Mouse (Mus musculus) neural tube, embryonic 13.5 days (tissue): ENCODE measurements around the gene Hdac7. TPM values are rescaled to one million over a fixed set of nuclear protein-coding genes. Genes with fewer than 3 reads are reported as not detected.

ENCODE experiments used
- ATAC-seq: fragments of 200-750 bp; cut with Nextera tagmentation; 2 replicates; pipeline ENCODE4 v1.8.0; 2017; ENCODE audit warnings: low read depth, mild to moderate bottlenecking, moderate TSS enrichment, moderate library complexity
- H3K27ac ChIP-seq: fragments of 300-500 bp; sonication (generic); replicated peaks from 2 replicates; pipeline ENCODE4 v1.5.1; 2015; ENCODE audit warnings: moderate library complexity, mild to moderate bottlenecking, inconsistent platforms
- H3K27me3 ChIP-seq: fragments of 300-500 bp; sonication (generic); 2 replicates; pipeline ENCODE4 v1.6.1; 2015; ENCODE audit warnings: mild to moderate bottlenecking, inconsistent platforms
- H3K36me3 ChIP-seq: fragments of 300-500 bp; sonication (generic); 2 replicates; pipeline ENCODE4 v1.6.1; 2015; ENCODE audit warnings: mild to moderate bottlenecking, inconsistent platforms
- H3K4me1 ChIP-seq: fragments of 300-500 bp; sonication (generic); replicated peaks from 2 replicates; pipeline ENCODE4 v1.6.1; 2015; ENCODE audit warnings: inconsistent platforms
- H3K4me2 ChIP-seq: fragments of 300-500 bp; sonication (generic); 2 replicates; pipeline ENCODE4 v1.6.1; 2015; ENCODE audit warnings: inconsistent platforms, mild to moderate bottlenecking, moderate library complexity
- H3K4me3 ChIP-seq: fragments of 300-500 bp; sonication (generic); 2 replicates; pipeline ENCODE4 v1.5.1; 2015; ENCODE audit warnings: mild to moderate bottlenecking, inconsistent platforms
- H3K9ac ChIP-seq: fragments of 300-500 bp; sonication (generic); 2 replicates; pipeline ENCODE4 v1.6.1; 2015; ENCODE audit warnings: moderate library complexity, mild to moderate bottlenecking, inconsistent platforms
- H3K9me3 ChIP-seq: fragments of 300-500 bp; sonication (generic); 2 replicates; pipeline ENCODE4 v1.6.1; 2016; ENCODE audit warnings: inconsistent platforms
- WGBS: fragments of 180-500 bp; shearing (Covaris S2); methylation state at CpG from one replicate; pipeline ENCODE4 v1.1.7; 2015; 5-methylcytosine and 5-hydroxymethylcytosine counted together
- polyA plus RNA-seq: library from polyadenylated mRNA; unstranded; fragments of >200 nt; fragmentation: Nextera tagmentation; extraction: Ambion mirVana; gene quantifications from 2 replicates; pipeline ENCODE4 v1.2.1, GENCODE M21; 2015

Gene Hdac7
- 24.9 and 26.1 TPM in 2 replicates for polyA plus RNA-seq

DNA sequence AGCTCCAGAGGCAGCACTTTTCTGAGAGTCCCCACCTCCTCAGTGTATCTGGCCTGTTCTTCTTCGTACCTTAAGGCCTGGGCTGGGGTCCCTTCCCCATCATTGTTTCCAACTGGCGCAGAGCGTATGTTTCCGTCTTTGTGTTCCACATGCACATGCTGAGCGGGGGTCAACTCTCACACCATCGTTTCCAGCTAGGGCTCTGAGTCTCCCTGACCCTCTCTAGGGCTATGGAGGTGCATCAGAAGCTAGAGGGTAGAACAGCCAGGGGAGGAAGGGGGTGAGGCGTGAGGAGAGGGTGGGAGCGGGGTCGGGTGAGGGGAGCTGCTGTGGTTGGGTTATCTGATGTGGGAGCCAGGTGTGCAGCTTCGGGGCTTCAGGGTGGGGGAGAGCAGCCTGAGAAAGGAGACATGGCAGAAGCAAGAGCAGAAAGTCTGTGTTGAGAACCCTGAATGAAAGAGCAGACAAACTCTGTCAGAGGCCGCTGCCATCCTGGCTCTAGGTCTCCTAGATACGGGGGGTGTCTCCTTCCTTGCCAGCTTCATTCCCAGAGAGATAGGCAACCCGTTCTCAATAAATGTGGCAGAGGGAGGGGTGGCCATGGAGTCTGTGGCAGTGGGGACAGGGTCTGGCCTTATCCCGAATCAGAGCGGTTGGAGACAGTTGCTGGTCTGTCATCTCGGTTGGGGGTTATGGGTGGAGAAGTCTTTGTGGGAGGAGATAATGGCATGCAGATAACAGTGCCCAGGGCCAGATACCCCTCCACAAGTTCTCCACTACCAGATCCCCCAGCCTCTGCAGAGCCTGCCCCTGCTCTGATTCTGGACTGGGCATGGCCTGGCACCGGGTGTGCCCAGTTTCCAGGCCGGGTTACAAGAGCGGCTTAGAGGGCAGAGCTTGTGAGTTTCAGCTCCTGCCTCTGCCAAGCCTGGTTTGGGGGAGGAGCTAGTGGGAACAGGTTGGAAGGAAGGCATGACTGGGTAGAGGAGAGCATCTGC is at the start of gene Hdac7:
Hdac7 (minus strand) TSS at position 466 of the 998 bp plus-strand sequence.
- Histone ChIP-seq H3K36me3 (no peaks in the 10 kb centered on the region), H3K9me3 (no peaks in the 10 kb centered on the region), H3K9ac (no peak within 1 kb of the TSS), H3K27me3 (no peaks in the 10 kb centered on the region), H3K4me2 (no peak within 1 kb of the TSS), H3K4me3 (no peak within 1 kb of the TSS), H3K4me1 (peaks cover 13% of the 10 kb centered on the region; the same call in 1 of the 2 replicates), H3K27ac (no peak within 1 kb of the TSS)
- no peak for ATAC-seq
- WGBS = 74% methylated on average over 19 of the region's 19 CpGs

- Histone ChIP-seq H3K9me3 (no peaks in the 10 kb centered on the region), H3K36me3 (no peaks in the 10 kb centered on the region), H3K4me2 (no peak overlapping the region), H3K4me1 (0 out of 2 replicates have a peak, but pooled peaks cover 3% of the 10 kb centered on the region), H3K9ac (no peak overlapping the region), H3K27ac (no peak overlapping the region), H3K27me3 (no peaks in the 10 kb centered on the region), H3K4me3 (no peak overlapping the region)
- 69% methylated on average over 8 of the region's 8 CpGs for WGBS
- no peak for ATAC-seq
Observed at GRCm38 (mm10) chr15:97892506-97892905, 48.2 kb upstream of the Hdac7 start.

GRCm38 (mm10) chr15:97890450-97890849 is 46.1 kb upstream of the Hdac7 start:
- Histone ChIP-seq H3K4me3 (no peak overlapping the region), H3K9me3 (no peaks in the 10 kb centered on the region), H3K4me1 (no peaks in the 10 kb centered on the region), H3K27ac (no peak overlapping the region), H3K27me3 (no peaks in the 10 kb centered on the region), H3K4me2 (no peak overlapping the region), H3K9ac (no peak overlapping the region), H3K36me3 (no peaks in the 10 kb centered on the region)
- WGBS = 92% methylated on average over 10 of the region's 10 CpGs
- ATAC-seq = no peak

- no peaks in the 10 kb centered on the region for H3K27me3 ChIP-seq
- 70% methylated on average over 11 of the region's 11 CpGs for WGBS
- no peak overlapping the region for H3K4me3 ChIP-seq
- no peak overlapping the region for H3K27ac ChIP-seq
- no peaks in the 10 kb centered on the region for H3K9me3 ChIP-seq
- H3K4me2 ChIP-seq = no peak overlapping the region
- H3K36me3 ChIP-seq = no peaks in the 10 kb centered on the region
- H3K9ac ChIP-seq = no peak overlapping the region
- H3K4me1 ChIP-seq = no peaks in the 10 kb centered on the region
- no peak for ATAC-seq
Observed at GRCm38 (mm10) chr15:97890017-97890416, 45.7 kb upstream of the Hdac7 start.

- H3K27me3 ChIP-seq = no peaks in the 10 kb centered on the region
- 87% methylated on average over 10 of the region's 10 CpGs for WGBS
- H3K9me3 ChIP-seq = no peaks in the 10 kb centered on the region
- no peak overlapping the region for H3K4me3 ChIP-seq
- no peak overlapping the region for H3K9ac ChIP-seq
- no peak overlapping the region for H3K27ac ChIP-seq
- no peak for ATAC-seq
- H3K4me1 ChIP-seq = no peaks in the 10 kb centered on the region
- no peaks in the 10 kb centered on the region for H3K36me3 ChIP-seq
- H3K4me2 ChIP-seq = no peak overlapping the region
Observed at GRCm38 (mm10) chr15:97887541-97888016, 43.3 kb upstream of the Hdac7 start.

DNA sequence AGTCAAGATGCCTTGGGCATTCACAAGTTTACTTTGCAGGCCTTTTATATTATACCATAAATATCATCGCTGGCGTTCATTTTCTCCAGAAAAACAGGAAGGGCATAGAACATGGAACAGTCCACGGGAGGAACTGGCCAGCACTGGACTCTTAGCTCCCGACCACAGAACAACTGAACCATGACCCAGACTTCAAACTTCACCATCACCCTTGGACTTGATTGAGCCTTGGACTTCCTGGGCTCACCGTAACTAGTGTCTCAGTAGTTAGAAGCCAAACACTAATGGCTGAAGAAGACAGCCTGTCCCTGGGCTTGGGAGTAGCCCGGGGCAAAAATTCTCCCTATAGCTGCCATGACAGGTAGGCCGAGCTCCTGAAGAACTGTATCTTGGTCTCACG is 37.1 kb upstream of the Hdac7 start:
- Histone ChIP-seq H3K27me3 (no peaks in the 10 kb centered on the region), H3K9me3 (no peaks in the 10 kb centered on the region), H3K4me2 (no peak overlapping the region), H3K27ac (no peak overlapping the region), H3K36me3 (no peaks in the 10 kb centered on the region), H3K9ac (no peak overlapping the region), H3K4me3 (no peak overlapping the region), H3K4me1 (no peaks in the 10 kb centered on the region)
- ATAC-seq = no peak
- WGBS = 90% methylated on average over 8 of the region's 8 CpGs

DNA sequence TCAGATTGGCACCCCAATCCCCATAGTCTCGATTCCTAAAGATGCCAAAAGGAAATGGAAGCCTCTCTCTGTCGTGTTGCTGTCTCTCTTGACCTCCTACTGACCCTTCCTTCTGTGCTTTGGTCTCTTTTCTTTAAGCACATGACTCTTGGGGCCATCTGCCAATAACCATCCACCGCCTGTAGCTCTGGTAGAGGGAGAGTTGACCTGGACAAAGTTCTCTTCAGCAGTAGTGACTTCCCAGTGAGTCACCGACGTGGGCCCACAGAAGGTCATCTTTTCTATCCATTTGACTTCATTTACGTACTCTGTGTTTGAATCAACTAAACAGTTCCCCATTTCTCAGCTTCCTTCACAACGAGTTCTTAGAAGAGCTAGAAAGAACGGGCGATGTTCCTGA is 36.1 kb upstream of the Hdac7 start:
- H3K9me3 ChIP-seq = no peaks in the 10 kb centered on the region
- no peak for ATAC-seq
- 82% methylated on average over 9 of the region's 9 CpGs for WGBS

DNA sequence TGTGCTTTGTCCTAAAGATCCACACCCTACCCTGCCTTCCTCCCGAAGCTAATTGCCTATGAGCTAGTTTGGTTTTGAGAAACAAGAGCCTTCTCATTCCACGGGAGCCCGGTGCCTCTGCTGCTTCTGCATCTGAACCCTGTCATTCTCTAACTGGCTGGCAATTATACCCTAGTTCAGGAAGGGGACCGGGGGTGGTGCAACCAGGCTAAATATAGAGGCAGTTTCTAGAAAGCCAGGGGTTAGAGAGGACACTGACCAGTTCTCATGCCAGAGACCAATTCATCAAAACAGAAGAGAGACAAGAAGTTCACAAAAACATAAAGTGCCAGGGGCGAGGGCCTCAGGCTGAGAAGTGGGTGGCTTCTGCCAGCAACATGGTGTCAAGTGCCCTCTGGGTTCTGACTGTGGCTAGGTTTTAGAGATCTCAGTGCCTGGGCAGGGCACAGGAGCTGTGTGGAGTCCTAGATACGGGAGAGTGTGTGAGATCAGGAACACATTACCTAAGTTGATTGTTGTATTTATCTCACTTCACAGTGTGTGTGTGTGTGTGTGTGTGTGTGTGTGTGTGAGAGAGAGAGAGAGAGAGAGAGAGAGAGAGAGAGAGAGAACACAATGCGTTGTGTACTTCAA is 34.5 kb upstream of the Hdac7 start:
- Histone ChIP-seq H3K9ac (no peak overlapping the region), H3K4me2 (no peak overlapping the region), H3K27me3 (no peaks in the 10 kb centered on the region), H3K27ac (no peak overlapping the region), H3K4me3 (no peak overlapping the region), H3K9me3 (no peaks in the 10 kb centered on the region), H3K4me1 (no peaks in the 10 kb centered on the region), H3K36me3 (no peaks in the 10 kb centered on the region)
- 69% methylated on average over 7 of the region's 7 CpGs for WGBS
- no peak for ATAC-seq

More for the DNA sequence above, 36.1 kb upstream of the Hdac7 start:
- no peaks in the 10 kb centered on the region for H3K4me1 ChIP-seq
- no peaks in the 10 kb centered on the region for H3K36me3 ChIP-seq
- H3K27ac ChIP-seq = no peak overlapping the region
- H3K4me3 ChIP-seq = no peak overlapping the region
- no peak overlapping the region for H3K4me2 ChIP-seq
- no peak overlapping the region for H3K9ac ChIP-seq
- no peaks in the 10 kb centered on the region for H3K27me3 ChIP-seq

GRCm38 (mm10) chr15:97875784-97876183 is 31.5 kb upstream of the Hdac7 start:
- WGBS = 90% methylated on average over 8 of the region's 8 CpGs
- Histone ChIP-seq H3K4me2 (no peak overlapping the region), H3K4me3 (no peak overlapping the region), H3K9ac (no peak overlapping the region), H3K9me3 (no peaks in the 10 kb centered on the region), H3K36me3 (no peaks in the 10 kb centered on the region), H3K4me1 (no peaks in the 10 kb centered on the region), H3K27me3 (no peaks in the 10 kb centered on the region), H3K27ac (no peak overlapping the region)
- ATAC-seq = no peak

DNA sequence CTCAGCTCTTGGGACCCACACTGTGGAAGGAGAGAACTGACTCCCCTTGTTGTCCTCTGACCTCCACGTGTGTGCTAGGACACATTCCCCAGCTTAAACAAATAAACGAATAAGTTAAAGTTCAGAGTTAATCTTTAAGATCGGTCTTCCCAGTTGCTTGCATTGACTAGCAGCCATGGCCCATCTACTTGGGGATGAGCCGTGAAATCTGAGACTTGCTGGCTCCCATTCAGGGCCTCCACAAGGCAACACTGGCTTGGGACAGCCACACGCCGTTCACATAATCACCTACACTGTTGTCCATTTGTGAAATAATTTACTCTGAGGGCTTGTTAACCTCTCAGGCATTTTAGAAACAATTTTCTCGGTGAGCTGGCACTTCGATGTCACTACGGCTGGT is 29.4 kb upstream of the Hdac7 start:
- no peaks in the 10 kb centered on the region for H3K36me3 ChIP-seq
- H3K4me3 ChIP-seq = no peak overlapping the region
- H3K9ac ChIP-seq = no peak overlapping the region
- no peak overlapping the region for H3K27ac ChIP-seq
- H3K27me3 ChIP-seq = no peaks in the 10 kb centered on the region
- no peak overlapping the region for H3K4me2 ChIP-seq
- H3K9me3 ChIP-seq = no peaks in the 10 kb centered on the region
- 82% methylated on average over 9 of the region's 9 CpGs for WGBS
- ATAC-seq = no peak
- H3K4me1 ChIP-seq = no peaks in the 10 kb centered on the region

DNA sequence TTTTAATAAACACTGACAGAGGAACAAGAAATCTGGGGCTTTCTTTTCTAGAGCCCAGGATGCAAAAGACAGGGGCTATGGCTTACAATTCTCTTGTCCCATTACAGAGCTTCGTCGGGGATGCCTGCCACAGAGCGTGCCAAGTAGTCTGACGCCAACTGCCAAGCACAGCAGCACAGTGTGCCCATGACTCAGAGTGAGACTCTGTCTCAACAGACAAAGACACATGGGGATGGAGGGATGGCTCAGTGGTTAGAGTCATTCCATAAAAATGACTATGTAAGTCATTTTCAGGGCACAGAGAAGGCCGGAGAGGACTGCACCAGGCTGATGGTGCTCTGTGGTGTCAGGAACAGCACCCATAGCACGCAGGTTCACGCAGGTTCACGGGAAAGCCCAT is 27.9 kb upstream of the Hdac7 start:
- Histone ChIP-seq H3K9ac (no peak overlapping the region), H3K4me2 (no peak overlapping the region), H3K9me3 (0 out of 2 replicates have a peak, but pooled peaks cover 2% of the 10 kb centered on the region), H3K27me3 (no peaks in the 10 kb centered on the region), H3K27ac (no peak overlapping the region), H3K36me3 (no peaks in the 10 kb centered on the region), H3K4me3 (no peak overlapping the region), H3K4me1 (no peaks in the 10 kb centered on the region)
- 94% methylated on average over 8 of the region's 8 CpGs for WGBS
- ATAC-seq = no peak
